Mouse (Mus musculus) lung, embryonic 16.5 days (tissue): ENCODE data around the gene Cnksr1. TPM values are rescaled to one million over a fixed set of nuclear protein-coding genes. Genes with fewer than 3 reads are reported as not detected.

Experiments used
- ATAC-seq: fragments of 200-750 bp; cut with Nextera tagmentation; 2 replicates; pipeline ENCODE4 v1.8.0; 2017; ENCODE audit warnings: low read depth, mild to moderate bottlenecking, moderate library complexity
- H3K27ac ChIP-seq: fragments of 300-500 bp; sonication (generic); 2 replicates; pipeline ENCODE4 v1.5.1; 2014; ENCODE audit warnings: mild to moderate bottlenecking, control low read depth, low read length
- H3K27me3 ChIP-seq: fragments of 300-500 bp; sonication (generic); 2 replicates; pipeline ENCODE4 v1.6.1; 2014; ENCODE audit warnings: low read depth, low read length, mixed read lengths; ENCODE audit not compliant: control insufficient read depth, insufficient read depth
- H3K36me3 ChIP-seq: fragments of 300-500 bp; sonication (generic); 2 replicates; pipeline ENCODE4 v1.6.1; 2014; ENCODE audit warnings: low read length; ENCODE audit not compliant: control insufficient read depth, insufficient read depth
- H3K4me1 ChIP-seq: fragments of 300-500 bp; sonication (generic); replicated peaks from 2 replicates; pipeline ENCODE4 v1.6.1; 2014; ENCODE audit warnings: low read length, mixed read lengths; ENCODE audit not compliant: control insufficient read depth, insufficient read depth
- H3K4me2 ChIP-seq: fragments of 300-500 bp; sonication (generic); 2 replicates; pipeline ENCODE4 v1.6.1; 2014; ENCODE audit warnings: low read depth, low read length, control low read depth
- H3K4me3 ChIP-seq: fragments of 300-500 bp; sonication (generic); 2 replicates; pipeline ENCODE4 v1.5.1; 2014; ENCODE audit warnings: mild to moderate bottlenecking, low read length, control low read depth
- H3K9ac ChIP-seq: fragments of 300-500 bp; sonication (generic); 2 replicates; pipeline ENCODE4 v1.6.1; 2014; ENCODE audit warnings: low read length, control low read depth
- H3K9me3 ChIP-seq: fragments of 300-500 bp; sonication (generic); 2 replicates; pipeline ENCODE4 v1.6.1; 2016; ENCODE audit warnings: low read length; ENCODE audit not compliant: control insufficient read depth
- WGBS: fragments of 180-500 bp; shearing (Covaris S2); extraction: QIAGEN DNeasy Blood & Tissue Kit; methylation state at CpG from one replicate; pipeline ENCODE4 v1.1.7; 2014; 5-methylcytosine and 5-hydroxymethylcytosine counted together
- polyA plus RNA-seq: library from polyadenylated mRNA; unstranded; fragments of >200 nt; fragmentation: Nextera tagmentation; extraction: Ambion mirVana; gene quantifications from 2 replicates; pipeline ENCODE4 v1.2.1, GENCODE M21; 2015

Cnksr1 gene
- polyA plus RNA-seq, 1 experiment from 2014 or later = 12.6 TPM

DNA sequence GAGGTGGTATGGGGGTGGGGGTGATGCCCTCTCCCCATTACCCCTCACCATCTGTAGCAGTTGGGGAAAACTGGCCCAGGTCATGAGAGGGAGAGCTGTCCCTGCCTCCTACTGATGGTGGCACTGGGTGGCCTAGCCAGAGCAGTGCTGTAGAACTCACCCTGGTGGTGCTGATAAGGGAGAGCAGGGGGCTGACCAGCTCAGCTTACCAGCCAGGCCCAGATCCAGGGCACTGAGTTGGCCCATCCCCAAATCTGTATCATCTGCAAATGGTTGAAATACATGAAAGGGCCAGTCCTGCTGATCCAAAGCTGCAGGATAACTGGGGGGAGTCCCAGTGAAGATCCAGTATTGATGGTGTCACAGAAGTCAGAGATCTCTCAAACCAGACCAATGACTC is 56.4 kb downstream of the Cnksr1 start:
- ATAC-seq = no peak
- no peak overlapping the region for H3K9ac ChIP-seq
- H3K27me3 ChIP-seq = no peaks in the 10 kb centered on the region
- H3K4me3 ChIP-seq = no peak overlapping the region
- no peaks in the 10 kb centered on the region for H3K36me3 ChIP-seq
- no peaks in the 10 kb centered on the region for H3K9me3 ChIP-seq
- H3K4me1 ChIP-seq = peaks cover 9% of the 10 kb centered on the region
- H3K4me2 ChIP-seq = no peak overlapping the region
- H3K27ac ChIP-seq = no peak overlapping the region

- H3K9ac ChIP-seq = no peak overlapping the region
- no peak for ATAC-seq
- H3K4me3 ChIP-seq = no peak overlapping the region
- no peaks in the 10 kb centered on the region for H3K36me3 ChIP-seq
- H3K27ac ChIP-seq = no peak overlapping the region
- WGBS = 82% methylated on average over 1 of the region's 1 CpGs
- no peaks in the 10 kb centered on the region for H3K27me3 ChIP-seq
- peaks cover 9% of the 10 kb centered on the region for H3K4me1 ChIP-seq
- H3K4me2 ChIP-seq = no peak overlapping the region
- H3K9me3 ChIP-seq = no peaks in the 10 kb centered on the region
These were observed 57.1 kb downstream of the Cnksr1 start for GRCm38 (mm10) chr4:134181112-134181511.

Other genes starting within 250 kb of the Cnksr1 start
- gene Dhdds, start 237.5 kb downstream of the Cnksr1 start, polyA plus RNA-seq = 44.2 and 44.5 TPM in 2 replicates
- not detected in 2 replicates for gene Lin28a, start 219.6 kb downstream of the Cnksr1 start, polyA plus RNA-seq
- not detected in 2 replicates for gene Zfp683, start 184.6 kb downstream of the Cnksr1 start, polyA plus RNA-seq
- gene Crybg2, start 177.6 kb downstream of the Cnksr1 start, polyA plus RNA-seq = 4.2 and 7.0 TPM in 2 replicates
- gene Cd52, start 143.3 kb downstream of the Cnksr1 start, polyA plus RNA-seq = 23.8 and 24.7 TPM in 2 replicates
- gene Ubxn11, start 135.8 kb downstream of the Cnksr1 start, polyA plus RNA-seq = 14.9 and 16.6 TPM in 2 replicates
- 466 and 467 TPM in 2 replicates for gene Sh3bgrl3, start 109.6 kb downstream of the Cnksr1 start, polyA plus RNA-seq
- gene Cep85, start 51.3 kb downstream of the Cnksr1 start, polyA plus RNA-seq = 51.9 and 56.1 TPM in 2 replicates
- gene Gm7534, start 35.4 kb downstream of the Cnksr1 start, polyA plus RNA-seq = not detected in 2 replicates
- 0.23 and 0.87 TPM in 2 replicates for gene Catsper4, start 11.0 kb downstream of the Cnksr1 start, polyA plus RNA-seq
- gene E130218I03Rik, start 5.3 kb upstream of the Cnksr1 start, polyA plus RNA-seq = 0.48 and 0.80 TPM in 2 replicates
- gene Zfp593, start 7.2 kb upstream of the Cnksr1 start, polyA plus RNA-seq = 10.9 and 12.6 TPM in 2 replicates
- gene Gm30191, start 8.5 kb upstream of the Cnksr1 start, polyA plus RNA-seq = not detected in 2 replicates
- 9.0 and 11.0 TPM in 2 replicates for gene Grrp1, start 15.7 kb upstream of the Cnksr1 start, polyA plus RNA-seq
- gene Pdik1l, start 49.5 kb upstream of the Cnksr1 start, polyA plus RNA-seq = 23.3 and 23.4 TPM in 2 replicates
- 2.6 and 3.1 TPM in 2 replicates for gene Trim63, start 76.7 kb upstream of the Cnksr1 start, polyA plus RNA-seq
- gene Slc30a2, start 104.8 kb upstream of the Cnksr1 start, polyA plus RNA-seq = 0.29 and 0.43 TPM in 2 replicates
- gene Extl1, start 145.5 kb upstream of the Cnksr1 start, polyA plus RNA-seq = 1.8 and 2.5 TPM in 2 replicates
- 14.3 and 14.6 TPM in 2 replicates for gene Pafah2, start 157.9 kb upstream of the Cnksr1 start, polyA plus RNA-seq
- gene Stmn1, start 229.9 kb upstream of the Cnksr1 start, polyA plus RNA-seq = 1,638 and 1,729 TPM in 2 replicates